Mouse (Mus musculus) MEL (cell line): Measurements from ENCODE around the gene Gga3.

ENCODE experiments used
- CTCF ChIP-seq, 3 experiments: IDR thresholded peaks in 2 of 3; conservative IDR thresholded peaks in 1 of 3; 2 replicates each; pipeline ENCODE4 v1.5.1; 2011 to 2012; ENCODE audit warnings: low read length in 3 of 3, low read depth in 2 of 3, mild to moderate bottlenecking in 2 of 3, improper control_type of control experiment in 1 of 3, inconsistent platforms in 1 of 3, mixed read lengths in 1 of 3, moderate library complexity in 1 of 3; ENCODE audit not compliant: control insufficient read depth in 1 of 3, insufficient read depth in 1 of 3, poor library complexity in 1 of 3, severe bottlenecking in 1 of 3
- EP300 ChIP-seq, 2 experiments: IDR thresholded peaks; 2 replicates each; pipeline ENCODE4 v1.6.1; 2011; ENCODE audit warnings: improper control_type of control experiment in 2 of 2, low read length in 2 of 2, low read depth in 1 of 2, mild to moderate bottlenecking in 1 of 2
- GATA1 ChIP-seq: IDR thresholded peaks from 2 replicates; pipeline ENCODE4 v1.6.1; 2011; ENCODE audit warnings: low read depth, low read length, improper control_type of control experiment
- JUND ChIP-seq: IDR thresholded peaks from 2 replicates; pipeline ENCODE4 v1.6.1; 2011; ENCODE audit warnings: low read depth, mild to moderate bottlenecking, improper control_type of control experiment, low read length
- MAFK ChIP-seq: IDR thresholded peaks from 2 replicates; pipeline ENCODE4 v1.6.1; 2011; ENCODE audit warnings: low read depth, mild to moderate bottlenecking, low read length, improper control_type of control experiment, borderline replicate concordance
- MEF2A ChIP-seq: IDR thresholded peaks from 2 replicates; pipeline ENCODE4 v1.6.1; 2014; ENCODE audit warnings: low read depth, mild to moderate bottlenecking, inconsistent platforms, low read length, improper control_type of control experiment; ENCODE audit not compliant: poor library complexity, insufficient replicate concordance, severe bottlenecking; ENCODE audit errors: extremely low read depth
- MXI1 ChIP-seq: IDR thresholded peaks from 2 replicates; pipeline ENCODE4 v1.6.1; 2011; ENCODE audit warnings: mild to moderate bottlenecking, low read depth, low read length, improper control_type of control experiment
- NELFE ChIP-seq: IDR thresholded peaks from 2 replicates; pipeline ENCODE4 v1.6.1; 2011; ENCODE audit warnings: low read depth, low read length, improper control_type of control experiment
- POLR2AphosphoS5 ChIP-seq: IDR thresholded peaks from 2 replicates; pipeline ENCODE4 v1.6.1; 2012; ENCODE audit warnings: low read depth, borderline replicate concordance, mild to moderate bottlenecking, inconsistent platforms, low read length, moderate library complexity, mixed read lengths
- USF2 ChIP-seq, 2 experiments: IDR thresholded peaks; 2 replicates each; pipeline ENCODE4 v1.6.1; 2011 to 2012; ENCODE audit warnings: improper control_type of control experiment in 2 of 2, low read length in 2 of 2, borderline replicate concordance in 1 of 2, inconsistent platforms in 1 of 2, low read depth in 1 of 2, mild to moderate bottlenecking in 1 of 2; ENCODE audit not compliant: insufficient read depth in 1 of 2

DNA sequence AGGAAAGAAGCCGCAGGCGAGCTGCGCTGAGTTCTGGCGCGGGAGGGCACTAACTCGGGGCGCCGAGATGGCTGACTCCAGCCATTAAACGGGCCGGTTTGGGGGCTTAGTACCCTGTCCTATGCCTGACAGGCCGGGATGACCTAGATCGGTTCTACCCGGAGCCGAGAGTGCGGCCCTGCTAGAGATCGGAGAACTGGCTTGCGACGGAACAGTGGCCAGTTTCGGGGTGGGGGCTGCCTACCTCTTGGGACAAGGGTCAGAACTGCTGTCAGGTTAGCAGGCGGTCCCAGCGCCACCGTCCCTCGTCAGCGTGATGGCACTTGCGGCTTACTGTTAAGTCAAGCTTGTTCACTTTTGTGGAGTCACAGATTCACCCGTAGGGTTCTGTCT lies 449 bp upstream of the Gga3 start:
- TF ChIP-seq JUND (no peak), MAFK (no peak), GATA1 (no peak), MEF2A (no peak), NELFE (no peak), MXI1 (no peak; the same call in 1 of the 2 replicates), CTCF (IDR thresholded peaks at IDR 0.05 in 2 of 3, conservative IDR thresholded peaks at IDR 0.05 in 1 of 3; ENCODE audit: control insufficient read depth in 1 of 3, insufficient read depth in 1 of 3, low read depth in 2 of 3, low read length in 3 of 3, poor library complexity in 1 of 3, severe bottlenecking in 1 of 3) (no peak), USF2 (IDR thresholded peaks at IDR 0.05; ENCODE audit: borderline replicate concordance in 1 of 2, insufficient read depth in 1 of 2, low read depth in 1 of 2, low read length in 2 of 2) (no peak), POLR2AphosphoS5 (no peak), EP300 (IDR thresholded peaks at IDR 0.05; ENCODE audit: low read depth in 1 of 2, low read length in 2 of 2) (no peak)
